Mouse (Mus musculus) stomach, postnatal 0 days (tissue): ENCODE measurements at regions not wholly inside any gene's neighbourhood (a gene's known extent, or its start where the extent isn't known, plus 50 kb on each side); places are given as distances from the start of the nearest gene placed in this dataset.
"Not testable (repeated sequence)": the region's sequence is repeated elsewhere in the genome, so short reads cannot be mapped to it uniquely, and the experiment has no call there.

Source experiments
- CTCF ChIP-seq: IDR thresholded peaks from 2 replicates; pipeline ENCODE4 v1.5.1; 2016; ENCODE audit warnings: antibody characterized with exemption, low read depth, mild to moderate bottlenecking, moderate library complexity
- EP300 ChIP-seq: optimal IDR thresholded peaks from 2 replicates; pipeline ENCODE3; 2016; ENCODE audit warnings: antibody characterized with exemption

GRCm38 (mm10) chr17:13654606-13655005 lies 105.7 kb upstream of the Afdn start:
- not testable (repeated sequence) for TF ChIP-seq CTCF, EP300
